29 mouse cellular contexts compared by ENCODE assay signal in the genomic region with DNA sequence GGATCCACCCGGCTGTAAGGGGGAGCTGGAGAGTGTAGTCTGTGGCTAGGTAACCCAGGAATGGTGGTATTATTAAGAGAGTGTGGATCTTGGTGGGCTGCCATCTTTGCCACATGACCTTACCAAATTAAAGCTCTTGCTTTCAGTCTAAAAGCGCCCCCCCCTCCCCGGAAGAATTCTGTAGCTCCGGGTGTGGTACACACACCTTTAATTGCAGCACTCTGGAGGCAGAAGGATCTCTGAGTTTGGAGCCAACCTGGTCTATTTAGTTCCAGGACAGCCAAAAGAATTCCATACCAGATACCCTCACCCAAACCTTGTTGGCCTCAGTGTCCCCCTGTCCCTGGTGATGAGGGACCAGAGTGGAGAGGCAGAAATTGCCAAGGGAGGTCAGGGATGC. TPM values are rescaled to one million over a fixed set of nuclear protein-coding genes. Genes with fewer than 3 reads are reported as not detected.
A peak's percentile ranks its signal among the peaks of the same experiment; 100 is the strongest.
DNase-seq lines count a peak whose midpoint lies in the region; ATAC-seq and TF ChIP-seq lines count a peak whose summit lies in the region.
"Had no signal": no experiment of that assay in that cellular context is flagged by ENCODE, and none has a peak within 500 bp of the region (broad histone marks: within the 10 kb centered on the region; RNA-seq: fewer than 3 reads in every experiment).

No protein-coding gene starts in this region.

- no peak overlapping the region for H3K4me3 ChIP-seq in cerebellum, adult 2 months (replicated peaks; ENCODE audit: insufficient read depth, low read depth, low read length)
- H3K4me3 ChIP-seq in layer of hippocampus, adult 2 months, result no peak overlapping the region
- no peak overlapping the region for H3K4me3 ChIP-seq in forebrain, embryonic 11.5 days (ENCODE audit: low read depth, low read length)
- H3K4me3 ChIP-seq: embryonic facial prominence, embryonic 12.5 days; embryonic facial prominence, embryonic 15.5 days; forebrain, embryonic 12.5 days; forebrain, embryonic 15.5 days; heart, adult 2 months; heart, embryonic 10.5 days; heart, embryonic 13.5 days had no signal

- TF ChIP-seq CTCF in cerebellum, adult 2 months (IDR thresholded peaks at IDR 0.05; ENCODE audit: borderline replicate concordance, insufficient read depth, low read depth, low read length), result no peak
- TF ChIP-seq CTCF in layer of hippocampus, adult 2 months (conservative IDR thresholded peaks at IDR 0.05), result no peak

- H3K27me3 ChIP-seq in cerebellum, adult 2 months (ENCODE audit: control insufficient read depth, insufficient read depth, low read length), result no peaks in the 10 kb centered on the region
- no peaks in the 10 kb centered on the region for H3K27me3 ChIP-seq in forebrain, embryonic 11.5 days (ENCODE audit: control insufficient read depth, insufficient read depth, low read length)
- H3K27me3 ChIP-seq: forebrain, embryonic 15.5 days had no signal

- H3K27ac ChIP-seq in cerebellum, adult 2 months (ENCODE audit: insufficient read depth, low read length), result peak overlapping the region; percentile 47; the same call in 1 of the 2 replicates
- H3K27ac ChIP-seq in layer of hippocampus, adult 2 months, result peak overlapping the region; percentile 86; the same call in 1 of the 2 replicates
- H3K27ac ChIP-seq in forebrain, embryonic 11.5 days (ENCODE audit: low read depth, low read length), result no peak overlapping the region
- H3K27ac ChIP-seq: embryonic facial prominence, embryonic 12.5 days; embryonic facial prominence, embryonic 15.5 days; forebrain, embryonic 12.5 days; forebrain, embryonic 15.5 days; heart, adult 2 months; heart, embryonic 10.5 days; heart, embryonic 13.5 days; hindbrain, embryonic 14.5 days had no signal

- H3K9ac ChIP-seq in forebrain, embryonic 11.5 days (ENCODE audit: low read length), result no peak overlapping the region
- H3K9ac ChIP-seq: embryonic facial prominence, embryonic 12.5 days; embryonic facial prominence, embryonic 15.5 days; forebrain, embryonic 12.5 days; forebrain, embryonic 15.5 days; heart, embryonic 13.5 days; hindbrain, embryonic 14.5 days had no signal

- no peak for TF ChIP-seq POLR2A in cerebellum, adult 2 months (IDR thresholded peaks at IDR 0.05; ENCODE audit: borderline replicate concordance, insufficient read depth, low read length)

- no peaks in the 10 kb centered on the region for H3K9me3 ChIP-seq in forebrain, embryonic 11.5 days (ENCODE audit: control insufficient read depth, low read length)
- H3K9me3 ChIP-seq: embryonic facial prominence, embryonic 12.5 days; embryonic facial prominence, embryonic 15.5 days; forebrain, embryonic 12.5 days; forebrain, embryonic 15.5 days; heart, embryonic 10.5 days; heart, embryonic 13.5 days had no signal

- no peaks in the 10 kb centered on the region for H3K36me3 ChIP-seq in forebrain, embryonic 11.5 days (ENCODE audit: control insufficient read depth, insufficient read depth, low read length)
- H3K36me3 ChIP-seq: embryonic facial prominence, embryonic 12.5 days; embryonic facial prominence, embryonic 15.5 days; forebrain, embryonic 12.5 days; forebrain, embryonic 15.5 days; heart, embryonic 10.5 days; heart, embryonic 13.5 days had no signal

- H3K4me2 ChIP-seq in forebrain, embryonic 11.5 days (ENCODE audit: low read depth, low read length, severe bottlenecking), result no peak overlapping the region
- H3K4me2 ChIP-seq: embryonic facial prominence, embryonic 12.5 days; embryonic facial prominence, embryonic 15.5 days; forebrain, embryonic 12.5 days; forebrain, embryonic 15.5 days; heart, embryonic 13.5 days; hindbrain, embryonic 14.5 days had no signal

- no peak for ATAC-seq in forebrain, embryonic 11.5 days (replicated peaks; ENCODE audit: low FRiP score)
- ATAC-seq: CD4-positive, CD25-positive, alpha-beta regulatory T cell, adult 4 months; forebrain, embryonic 15.5 days; hindbrain, postnatal 0 days; inflammation-experienced regulatory T-cells, adult 6 months; intestine, embryonic 16.5 days had no signal

- WGBS in cerebellum, adult 2 months, result 32% methylated on average over 4 of the region's 4 CpGs
- 90% methylated on average over 4 of the region's 4 CpGs for WGBS in forebrain, embryonic 11.5 days

- H3K4me1 ChIP-seq in cerebellum, adult 2 months (ENCODE audit: control insufficient read depth, insufficient read depth, low read length), result peaks cover 89% of the 10 kb centered on the region
- no peaks in the 10 kb centered on the region for H3K4me1 ChIP-seq in forebrain, embryonic 11.5 days (replicated peaks; ENCODE audit: control insufficient read depth, insufficient read depth, low read length)
- H3K4me1 ChIP-seq: embryonic facial prominence, embryonic 15.5 days; heart, embryonic 10.5 days; heart, embryonic 13.5 days had no signal

- DNase-seq in cerebellum, adult 2 months, result no peak
- DNase-seq in cerebellum, adult 8-10 months, result no peak
- no peak for DNase-seq in layer of hippocampus, adult 2 months (ENCODE audit: low spot score in 2 of 2)
- DNase-seq in layer of hippocampus, postnatal 14 days (ENCODE audit: low spot score in 2 of 2), result no peak
- peak; percentile 24 to 31 for DNase-seq in cerebellum, postnatal 25 days
- no peak for DNase-seq in forebrain, embryonic 11.5 days (ENCODE audit: low spot score)
- DNase-seq: adrenal gland, adult 2 months; adrenal gland, postnatal 14 days; gastrocnemius, postnatal 10 days; gastrocnemius, postnatal 36 days; heart, adult 2 months; heart, postnatal 14 days; heart, postnatal 4 days; kidney, adult 18-20 months had no signal

RNA-seq across cellular contexts. Expression of gene Ppp2r2c, which starts 10.5 kb away (rescaled TPM):
- polyA plus RNA-seq in cerebellum, adult 2 months (2012; rRNA removed), result 259 and 273 TPM in 2 replicates
- 100 to 1,000 TPM; 375 to 387 TPM for total RNA-seq in layer of hippocampus, adult 2 months (2021)
- 100 to 1,000 TPM; 355 to 364 TPM for total RNA-seq in layer of hippocampus, postnatal 14 days (2021)
- 1.0 and 1.4 TPM in 2 replicates for polyA plus RNA-seq in forebrain, embryonic 11.5 days (2014; fragmentation: Nextera tagmentation; extraction: Ambion mirVana)
- total RNA-seq: common myeloid progenitor, adult 5-6 weeks; granulocyte monocyte progenitor cell, adult 5-6 weeks; MEL had no signal
- polyA plus RNA-seq: C2C12; CD4-positive, CD25-positive, alpha-beta regulatory T cell, adult 4 months had no signal

RNA-seq across cellular contexts. Expression of gene Man2b2, which starts 48.3 kb away (rescaled TPM):
- 29.2 and 30.1 TPM in 2 replicates for polyA plus RNA-seq in cerebellum, adult 2 months (2012; rRNA removed)
- 10 to 100 TPM; 29.5 to 31.9 TPM for total RNA-seq in layer of hippocampus, adult 2 months (2021)
- total RNA-seq in layer of hippocampus, postnatal 14 days (2021), result 10 to 100 TPM; 19.6 to 20.1 TPM
- 10.2 and 12.2 TPM in 2 replicates for polyA plus RNA-seq in forebrain, embryonic 11.5 days (2014; fragmentation: Nextera tagmentation; extraction: Ambion mirVana)

Comparison
In these comparisons a context has a peak if more than half of its experiments do, and no peak if none do; other contexts are left out.
1. DNase-seq: peak in cerebellum, postnatal 25 days (2 of 2); none in cerebellum, adult 2 months (0 of 2), cerebellum, adult 8-10 months (single experiment), layer of hippocampus, adult 2 months (0 of 2), layer of hippocampus, postnatal 14 days (0 of 2) and forebrain, embryonic 11.5 days (single experiment).